In genomic region chr5:38436681-38437080, GRCm38 (mm10) we compare ENCODE assay signal across 21 mouse cellular contexts.
A peak's percentile ranks its signal among the peaks of the same experiment; 100 is the strongest.
DNase-seq lines count a peak whose midpoint lies in the region; ATAC-seq and TF ChIP-seq lines count a peak whose summit lies in the region.
"Had no signal": no experiment of that assay in that cellular context is flagged by ENCODE, and none has a peak within 500 bp of the region (broad histone marks: within the 10 kb centered on the region; RNA-seq: fewer than 3 reads in every experiment).

No protein-coding gene starts in this region.

- no peaks in the 10 kb centered on the region for H3K4me1 ChIP-seq in testis, adult 2 months (ENCODE audit: control insufficient read depth, insufficient read depth, low read length)
- no peaks in the 10 kb centered on the region; the same call in 1 of the 2 replicates for H3K4me1 ChIP-seq in forebrain, embryonic 13.5 days
- H3K4me1 ChIP-seq: forebrain, embryonic 15.5 days; hindbrain, embryonic 13.5 days; liver, embryonic 13.5 days; megakaryocyte, embryonic 14.5 days; midbrain, embryonic 15.5 days; neural tube, embryonic 12.5 days had no signal

- H3K9ac ChIP-seq in forebrain, embryonic 13.5 days = no peak overlapping the region
- H3K9ac ChIP-seq: forebrain, embryonic 15.5 days; hindbrain, embryonic 13.5 days; liver, embryonic 13.5 days; midbrain, embryonic 15.5 days; neural tube, embryonic 12.5 days had no signal

- H3K4me3 ChIP-seq in testis, adult 2 months (ENCODE audit: control insufficient read depth, low read depth, low read length) = no peak overlapping the region
- H3K4me3 ChIP-seq in forebrain, embryonic 13.5 days = no peak overlapping the region
- H3K4me3 ChIP-seq: embryonic facial prominence, embryonic 10.5 days; forebrain, embryonic 15.5 days; hindbrain, embryonic 13.5 days; liver, embryonic 13.5 days; megakaryocyte, embryonic 14.5 days; midbrain, embryonic 15.5 days; neural tube, embryonic 12.5 days had no signal

- no peak overlapping the region for H3K27ac ChIP-seq in testis, adult 2 months (ENCODE audit: control insufficient read depth, insufficient read depth, low read depth, low read length)
- no peak overlapping the region for H3K27ac ChIP-seq in forebrain, embryonic 13.5 days
- H3K27ac ChIP-seq: embryonic facial prominence, embryonic 10.5 days; forebrain, embryonic 15.5 days; hindbrain, embryonic 13.5 days; liver, embryonic 13.5 days; midbrain, embryonic 15.5 days; neural tube, embryonic 12.5 days had no signal

- DNase-seq in kidney, postnatal 25 days = peak; percentile 13 to 26
- DNase-seq in kidney, adult 11 months = no peak
- DNase-seq in testis, postnatal 10 days (ENCODE audit: low spot score) = no peak
- DNase-seq in R1 (ENCODE audit: low read depth, low spot score) = peak; percentile 72
- no peak for DNase-seq in gastrocnemius, postnatal 36 days
- DNase-seq: adrenal gland, adult 8-10 months; cerebellum, adult 18-20 months; cerebellum, postnatal 36 days; liver, embryonic 13.5 days; lung, postnatal 14 days; spleen, adult 18-20 months; thymus, postnatal 25 days had no signal

- no peak for ATAC-seq in forebrain, embryonic 13.5 days
- ATAC-seq: forebrain, embryonic 15.5 days; intestine, embryonic 16.5 days; midbrain, embryonic 15.5 days had no signal

- H3K9me3 ChIP-seq in forebrain, embryonic 13.5 days (replicated peaks) = no peaks in the 10 kb centered on the region
- H3K9me3 ChIP-seq: embryonic facial prominence, embryonic 10.5 days; forebrain, embryonic 15.5 days; liver, embryonic 13.5 days; midbrain, embryonic 15.5 days; neural tube, embryonic 12.5 days had no signal

- intact Hi-C loops in gastrocnemius, postnatal 36 days (cut with DNase I) = no loop called here

- TF ChIP-seq CTCF in testis, adult 2 months (IDR thresholded peaks at IDR 0.05; ENCODE audit: control insufficient read depth, insufficient read depth, insufficient replicate concordance, low read depth, low read length) = peak; percentile 29; the same call in 1 of the 2 replicates

- no peaks in the 10 kb centered on the region for H3K27me3 ChIP-seq in testis, adult 2 months (ENCODE audit: control insufficient read depth, insufficient read depth, low read length)
- no peaks in the 10 kb centered on the region for H3K27me3 ChIP-seq in forebrain, embryonic 13.5 days
- H3K27me3 ChIP-seq: forebrain, embryonic 15.5 days; hindbrain, embryonic 13.5 days; liver, embryonic 13.5 days; megakaryocyte, embryonic 14.5 days; midbrain, embryonic 15.5 days; neural tube, embryonic 12.5 days had no signal

- no peaks in the 10 kb centered on the region for H3K36me3 ChIP-seq in testis, adult 2 months (ENCODE audit: control insufficient read depth, insufficient read depth, low read length)
- H3K36me3 ChIP-seq in forebrain, embryonic 13.5 days (ENCODE audit: poor library complexity, severe bottlenecking) = no peaks in the 10 kb centered on the region
- H3K36me3 ChIP-seq: embryonic facial prominence, embryonic 10.5 days; forebrain, embryonic 15.5 days; hindbrain, embryonic 13.5 days; liver, embryonic 13.5 days; midbrain, embryonic 15.5 days; neural tube, embryonic 12.5 days had no signal

- TF ChIP-seq POLR2A in testis, adult 2 months (IDR thresholded peaks at IDR 0.05; ENCODE audit: control insufficient read depth, low read depth, low read length) = no peak

- 97% methylated on average over 11 of the region's 11 CpGs for WGBS in forebrain, embryonic 13.5 days

- no peak overlapping the region for H3K4me2 ChIP-seq in forebrain, embryonic 13.5 days
- H3K4me2 ChIP-seq: forebrain, embryonic 15.5 days; hindbrain, embryonic 13.5 days; liver, embryonic 13.5 days; midbrain, embryonic 15.5 days; neural tube, embryonic 12.5 days had no signal

Comparison
In these comparisons a context has a peak if more than half of its experiments do, and no peak if none do; other contexts are left out.
1. DNase-seq: peak in kidney, postnatal 25 days (2 of 2) and R1 (single experiment); none in kidney, adult 11 months (single experiment), testis, postnatal 10 days (single experiment) and gastrocnemius, postnatal 36 days (0 of 2).